Mouse (Mus musculus) heart, postnatal 0 days (tissue): Measurements from ENCODE around the gene Cadps.

ENCODE experiments used
- CTCF ChIP-seq: IDR thresholded peaks from 2 replicates; pipeline ENCODE4 v1.5.1; 2016; ENCODE audit warnings: antibody characterized with exemption, control low read depth, low read depth
- EP300 ChIP-seq: IDR thresholded peaks from 2 replicates; pipeline ENCODE4 v1.6.1; 2016; ENCODE audit warnings: antibody characterized with exemption, low read depth

DNA sequence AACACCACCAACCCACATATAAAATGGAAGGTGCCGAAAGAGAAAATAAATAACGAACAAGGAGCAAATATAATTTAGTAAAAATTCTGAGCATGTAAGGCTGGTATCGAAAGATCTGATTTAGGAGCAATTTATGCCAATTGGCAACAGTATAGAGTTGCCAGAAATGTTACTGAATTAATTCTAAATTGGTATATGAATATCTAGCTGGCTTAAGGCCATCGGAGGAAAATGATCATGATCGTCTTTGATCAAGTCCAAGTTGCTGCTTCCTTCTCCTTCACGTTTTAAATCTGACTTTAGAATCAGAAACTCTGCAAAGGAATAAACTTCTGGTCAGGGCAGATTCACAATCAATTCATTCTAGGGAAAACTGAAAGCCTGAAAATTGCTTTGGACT, 374.0 kb downstream of the Cadps start:
- TF ChIP-seq CTCF: no peak
- no peak for TF ChIP-seq EP300
